Mouse (Mus musculus): ENCODE results near the gene Slc9b1. TPM values are rescaled to one million over a fixed set of nuclear protein-coding genes. Genes with fewer than 3 reads are reported as not detected.

Slc9b1 gene
- polyA plus RNA-seq, 1 experiment, result 20.9 TPM

- no peak overlapping the region for H3K9ac ChIP-seq (ENCODE audit: low read depth, poor library complexity, severe bottlenecking)
- no peaks in the 10 kb centered on the region for H3K4me1 ChIP-seq (ENCODE audit: control insufficient read depth, insufficient read depth, low read length)
- H3K9me3 ChIP-seq (replicated peaks; ENCODE audit: control insufficient read depth, insufficient read depth, low read length, poor library complexity, severe bottlenecking), result no peaks in the 10 kb centered on the region; the same call in 1 of the 2 replicates
- TF ChIP-seq CTCF (IDR thresholded peaks at IDR 0.05; ENCODE audit: low read depth, low read length) (no peak), POLR2A (IDR thresholded peaks at IDR 0.05; ENCODE audit: insufficient read depth, low read length) (no peak), EP300 (IDR thresholded peaks at IDR 0.05; ENCODE audit: insufficient read depth, low read depth, low read length) (no peak)
- no peaks in the 10 kb centered on the region for H3K36me3 ChIP-seq (ENCODE audit: control insufficient read depth, insufficient read depth, low read length, poor library complexity, severe bottlenecking)
- no peak overlapping the region for H3K27ac ChIP-seq (ENCODE audit: insufficient read depth, low read length)
- no peaks in the 10 kb centered on the region for H3K27me3 ChIP-seq (ENCODE audit: control insufficient read depth, insufficient read depth, low read length, poor library complexity, severe bottlenecking)
- no peak overlapping the region for H3K4me3 ChIP-seq (ENCODE audit: low read depth, low read length)
These were observed 56.8 kb downstream of the Slc9b1 start for GRCm38 (mm10) chr3:135404599-135404998.

GRCm38 (mm10) chr3:135407351-135407750 lies 59.5 kb downstream of the Slc9b1 start:
- Histone ChIP-seq H3K4me1 (ENCODE audit: control insufficient read depth, insufficient read depth, low read length) (no peaks in the 10 kb centered on the region), H3K9me3 (replicated peaks; ENCODE audit: control insufficient read depth, insufficient read depth, low read length, poor library complexity, severe bottlenecking) (no peaks in the 10 kb centered on the region; the same call in 1 of the 2 replicates), H3K27ac (ENCODE audit: insufficient read depth, low read length) (no peak overlapping the region), H3K36me3 (ENCODE audit: control insufficient read depth, insufficient read depth, low read length, poor library complexity, severe bottlenecking) (no peaks in the 10 kb centered on the region), H3K9ac (ENCODE audit: low read depth, poor library complexity, severe bottlenecking) (no peak overlapping the region), H3K27me3 (ENCODE audit: control insufficient read depth, insufficient read depth, low read length, poor library complexity, severe bottlenecking) (no peaks in the 10 kb centered on the region), H3K4me3 (ENCODE audit: low read depth, low read length) (no peak overlapping the region)
- TF ChIP-seq POLR2A (IDR thresholded peaks at IDR 0.05; ENCODE audit: insufficient read depth, low read length) (no peak), CTCF (IDR thresholded peaks at IDR 0.05; ENCODE audit: low read depth, low read length) (no peak), EP300 (IDR thresholded peaks at IDR 0.05; ENCODE audit: insufficient read depth, low read depth, low read length) (no peak)

GRCm38 (mm10) chr3:135409219-135409618 lies 61.4 kb downstream of the Slc9b1 start:
- no peaks in the 10 kb centered on the region for H3K4me1 ChIP-seq (ENCODE audit: control insufficient read depth, insufficient read depth, low read length)
- H3K9ac ChIP-seq (ENCODE audit: low read depth, poor library complexity, severe bottlenecking), result no peak overlapping the region
- no peak for TF ChIP-seq EP300 (IDR thresholded peaks at IDR 0.05; ENCODE audit: insufficient read depth, low read depth, low read length)
- peak; percentile 7 for TF ChIP-seq CTCF (IDR thresholded peaks at IDR 0.05; ENCODE audit: low read depth, low read length)
- H3K9me3 ChIP-seq (replicated peaks; ENCODE audit: control insufficient read depth, insufficient read depth, low read length, poor library complexity, severe bottlenecking), result no peaks in the 10 kb centered on the region; the same call in 1 of the 2 replicates
- no peak overlapping the region for H3K4me3 ChIP-seq (ENCODE audit: low read depth, low read length)
- no peaks in the 10 kb centered on the region for H3K36me3 ChIP-seq (ENCODE audit: control insufficient read depth, insufficient read depth, low read length, poor library complexity, severe bottlenecking)
- no peak overlapping the region for H3K27ac ChIP-seq (ENCODE audit: insufficient read depth, low read length)
- no peaks in the 10 kb centered on the region for H3K27me3 ChIP-seq (ENCODE audit: control insufficient read depth, insufficient read depth, low read length, poor library complexity, severe bottlenecking)

GRCm38 (mm10) chr3:135411056-135411455 lies 63.2 kb downstream of the Slc9b1 start:
- Histone ChIP-seq H3K9ac (ENCODE audit: low read depth, poor library complexity, severe bottlenecking) (no peak overlapping the region), H3K4me3 (ENCODE audit: low read depth, low read length) (no peak overlapping the region), H3K36me3 (ENCODE audit: control insufficient read depth, insufficient read depth, low read length, poor library complexity, severe bottlenecking) (no peaks in the 10 kb centered on the region), H3K27me3 (ENCODE audit: control insufficient read depth, insufficient read depth, low read length, poor library complexity, severe bottlenecking) (no peaks in the 10 kb centered on the region), H3K9me3 (replicated peaks; ENCODE audit: control insufficient read depth, insufficient read depth, low read length, poor library complexity, severe bottlenecking) (no peaks in the 10 kb centered on the region), H3K4me1 (ENCODE audit: control insufficient read depth, insufficient read depth, low read length) (no peaks in the 10 kb centered on the region), H3K27ac (ENCODE audit: insufficient read depth, low read length) (no peak overlapping the region)
- TF ChIP-seq EP300 (IDR thresholded peaks at IDR 0.05; ENCODE audit: insufficient read depth, low read depth, low read length), result no peak
- TF ChIP-seq CTCF (IDR thresholded peaks at IDR 0.05; ENCODE audit: low read depth, low read length), result no peak
- no peak for TF ChIP-seq POLR2A (IDR thresholded peaks at IDR 0.05; ENCODE audit: insufficient read depth, low read length)

- no peaks in the 10 kb centered on the region for H3K9me3 ChIP-seq (replicated peaks; ENCODE audit: control insufficient read depth, insufficient read depth, low read length, poor library complexity, severe bottlenecking)
- H3K9ac ChIP-seq (ENCODE audit: low read depth, poor library complexity, severe bottlenecking), result no peak overlapping the region
- no peak overlapping the region for H3K4me3 ChIP-seq (ENCODE audit: low read depth, low read length)
- H3K36me3 ChIP-seq (ENCODE audit: control insufficient read depth, insufficient read depth, low read length, poor library complexity, severe bottlenecking), result no peaks in the 10 kb centered on the region
- H3K4me1 ChIP-seq (ENCODE audit: control insufficient read depth, insufficient read depth, low read length), result no peaks in the 10 kb centered on the region
- H3K27me3 ChIP-seq (ENCODE audit: control insufficient read depth, insufficient read depth, low read length, poor library complexity, severe bottlenecking), result no peaks in the 10 kb centered on the region
- no peak for TF ChIP-seq POLR2A (IDR thresholded peaks at IDR 0.05; ENCODE audit: insufficient read depth, low read length)
- no peak for TF ChIP-seq EP300 (IDR thresholded peaks at IDR 0.05; ENCODE audit: insufficient read depth, low read depth, low read length)
- no peak for TF ChIP-seq CTCF (IDR thresholded peaks at IDR 0.05; ENCODE audit: low read depth, low read length)
- no peak overlapping the region for H3K27ac ChIP-seq (ENCODE audit: insufficient read depth, low read length)
These were observed 64.0 kb downstream of the Slc9b1 start for GRCm38 (mm10) chr3:135411824-135412223.

- Histone ChIP-seq H3K27ac (ENCODE audit: insufficient read depth, low read length) (no peak overlapping the region), H3K4me1 (ENCODE audit: control insufficient read depth, insufficient read depth, low read length) (peaks cover 2% of the 10 kb centered on the region), H3K9ac (ENCODE audit: low read depth, poor library complexity, severe bottlenecking) (no peak overlapping the region), H3K4me3 (ENCODE audit: low read depth, low read length) (no peak overlapping the region), H3K36me3 (ENCODE audit: control insufficient read depth, insufficient read depth, low read length, poor library complexity, severe bottlenecking) (no peaks in the 10 kb centered on the region; the same call in 1 of the 2 replicates), H3K27me3 (ENCODE audit: control insufficient read depth, insufficient read depth, low read length, poor library complexity, severe bottlenecking) (no peaks in the 10 kb centered on the region), H3K9me3 (replicated peaks; ENCODE audit: control insufficient read depth, insufficient read depth, low read length, poor library complexity, severe bottlenecking) (no peaks in the 10 kb centered on the region)
- TF ChIP-seq CTCF (IDR thresholded peaks at IDR 0.05; ENCODE audit: low read depth, low read length), result no peak
- TF ChIP-seq POLR2A (IDR thresholded peaks at IDR 0.05; ENCODE audit: insufficient read depth, low read length), result no peak
- TF ChIP-seq EP300 (IDR thresholded peaks at IDR 0.05; ENCODE audit: insufficient read depth, low read depth, low read length), result no peak
These were observed 69.4 kb downstream of the Slc9b1 start for GRCm38 (mm10) chr3:135417245-135417644.
